Mouse (Mus musculus) thymus, postnatal 10 days (tissue): ENCODE measurements around the gene Glis1.
A peak's percentile ranks its signal among the peaks of the same experiment; 100 is the strongest.

Experiments
- DNase-seq, 2 experiments: peaks; one replicate each; pipeline ENCODE4 v3.0.0; 2021; ENCODE audit warnings: low spot score in 2 of 2

Gene Glis1

DNA sequence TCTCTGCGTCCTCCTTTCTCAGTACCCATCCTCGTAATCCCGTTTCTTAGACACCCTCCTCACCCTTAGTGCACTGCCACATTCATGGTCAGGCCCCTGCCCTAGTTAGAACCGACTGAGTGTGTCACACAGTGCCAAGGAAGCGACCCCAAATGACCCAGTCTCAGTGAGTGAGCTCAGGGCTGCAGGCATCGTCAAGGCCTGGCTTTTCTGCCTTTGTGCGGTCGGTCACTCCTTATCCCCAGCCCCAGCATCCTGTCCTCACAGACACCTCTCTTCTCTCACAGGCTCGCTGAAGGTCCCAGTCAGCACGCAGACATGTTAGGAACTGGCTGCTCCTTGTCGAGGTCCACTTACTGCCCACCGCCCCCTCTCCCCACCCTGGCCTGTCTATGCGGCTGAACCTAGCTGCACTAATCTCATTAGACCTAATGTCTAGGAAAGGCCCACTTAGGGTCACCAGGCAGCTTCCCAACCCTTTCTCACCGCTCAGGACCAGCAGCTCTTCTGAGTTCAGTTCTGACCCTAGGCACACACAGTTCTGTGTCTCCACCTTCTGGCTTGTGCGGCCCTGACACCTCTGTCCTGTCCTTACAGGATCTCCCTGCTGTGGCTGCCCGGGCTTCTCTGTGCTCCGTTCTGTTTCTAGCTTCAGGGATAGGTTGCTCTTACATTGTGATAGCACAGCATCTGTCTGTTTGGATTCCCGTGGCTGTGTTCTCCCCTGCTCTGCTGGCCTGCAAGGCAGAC, 18.1 kb downstream of the Glis1 start:
- no peak for DNase-seq

GRCm38 (mm10) chr4:107453141-107453984, 19.0 kb downstream of the Glis1 start:
- DNase-seq: peak; percentile 91 to 98

- DNase-seq: no peak
These were observed 23.2 kb downstream of the Glis1 start for GRCm38 (mm10) chr4:107457602-107458001.

DNA sequence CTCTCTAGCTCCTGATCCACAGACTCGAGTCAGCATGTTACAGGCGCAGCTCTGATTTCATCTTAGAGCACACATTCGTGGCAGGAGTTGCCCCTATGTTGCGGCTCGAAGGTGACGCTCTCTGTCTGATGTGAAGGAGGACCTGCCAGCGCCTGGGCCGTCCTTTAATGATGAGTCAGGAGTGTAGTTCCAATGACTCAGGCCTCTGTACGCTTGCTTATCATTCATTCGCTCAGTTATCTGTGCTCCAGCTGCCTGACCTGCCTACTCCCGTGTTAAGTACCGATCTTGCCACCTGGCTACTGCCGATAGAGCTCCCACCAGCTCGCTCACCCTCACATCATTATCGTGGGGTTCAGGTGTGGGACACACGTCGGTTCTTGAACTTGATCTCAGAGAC, 24.5 kb downstream of the Glis1 start:
- DNase-seq: no peak

DNA sequence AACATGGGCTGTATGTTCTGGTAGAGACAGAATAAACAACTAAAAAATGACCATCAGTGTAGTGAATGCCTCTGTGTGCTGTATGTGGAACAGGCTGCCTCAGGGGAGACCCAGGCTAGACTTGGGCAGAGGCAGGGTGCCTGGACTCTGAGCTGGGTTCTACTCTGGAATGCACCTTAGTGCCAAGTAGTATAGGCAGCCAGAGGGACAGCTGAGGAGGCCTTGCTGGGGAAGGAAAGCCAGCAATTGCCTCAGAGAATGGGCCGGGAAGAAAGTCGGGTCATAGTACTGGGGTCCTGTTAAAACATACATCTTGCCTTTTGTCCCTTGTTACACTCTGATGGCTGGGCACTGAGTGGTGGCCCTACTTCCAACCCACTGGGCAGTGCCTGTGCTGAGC, 25.1 kb downstream of the Glis1 start:
- no peak for DNase-seq

GRCm38 (mm10) chr4:107460468-107460867, 26.1 kb downstream of the Glis1 start:
- DNase-seq: no peak

DNA sequence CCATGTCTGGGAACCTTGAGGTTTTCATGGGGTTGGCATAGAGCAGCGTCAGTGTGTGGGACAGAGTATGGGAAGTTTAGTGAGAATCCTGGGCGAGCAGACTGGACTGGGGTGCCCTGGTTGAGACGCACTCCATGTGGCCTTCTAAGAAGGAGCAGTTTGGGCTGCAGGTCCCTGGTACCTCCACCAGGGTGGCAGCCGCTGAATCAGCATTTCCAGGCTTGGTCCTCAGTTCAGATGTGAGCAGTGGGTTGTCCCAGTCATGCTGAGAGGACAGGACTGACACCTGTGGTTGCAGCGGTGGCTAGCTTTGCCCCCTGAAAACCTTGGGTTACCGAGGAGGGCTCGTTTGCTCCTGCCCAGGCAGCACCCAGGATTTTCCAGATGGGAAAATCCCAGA, 33.4 kb downstream of the Glis1 start:
- no peak for DNase-seq

- no peak for DNase-seq
These were observed 33.9 kb downstream of the Glis1 start for GRCm38 (mm10) chr4:107468264-107468663.

DNA sequence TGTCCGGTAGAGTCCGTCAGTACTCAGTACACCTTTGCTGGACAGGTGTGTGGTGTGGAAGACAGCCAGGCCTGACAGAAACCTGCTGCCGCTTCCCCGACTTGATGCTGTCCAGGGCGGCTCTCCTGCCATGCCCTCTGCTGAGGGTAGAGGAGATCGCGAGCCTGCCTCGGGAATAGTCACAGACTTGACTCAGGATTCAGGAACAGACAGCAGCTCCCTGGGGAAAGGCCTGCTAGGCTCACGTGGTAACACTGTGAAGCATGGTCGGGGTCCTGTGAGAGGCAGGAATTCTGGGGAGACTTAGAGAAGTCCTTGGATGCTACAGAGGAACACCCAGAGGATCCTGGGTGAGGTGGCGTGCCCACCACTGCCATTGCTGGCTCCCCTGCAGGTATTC, 34.4 kb downstream of the Glis1 start:
- no peak for DNase-seq

DNA sequence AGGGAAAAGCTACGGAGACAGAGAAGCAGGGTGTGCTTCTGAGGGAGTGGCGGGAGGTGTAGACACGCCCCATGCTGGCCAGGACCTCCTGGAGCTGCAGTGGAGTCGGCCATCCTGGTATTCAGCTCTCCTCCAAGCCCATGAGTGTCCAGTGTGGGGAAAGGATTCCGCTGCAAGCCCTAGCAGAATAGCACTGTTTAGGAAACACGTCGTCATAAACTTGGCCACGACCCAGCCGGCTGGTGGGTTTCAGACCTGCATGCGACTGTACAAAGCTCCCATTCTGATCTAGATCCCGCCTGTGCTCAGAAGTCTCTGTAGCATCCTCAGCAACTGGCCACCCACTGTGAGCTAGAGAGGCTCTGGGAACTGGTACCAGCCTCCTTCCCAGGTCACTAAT, 41.9 kb downstream of the Glis1 start:
- DNase-seq: no peak

DNA sequence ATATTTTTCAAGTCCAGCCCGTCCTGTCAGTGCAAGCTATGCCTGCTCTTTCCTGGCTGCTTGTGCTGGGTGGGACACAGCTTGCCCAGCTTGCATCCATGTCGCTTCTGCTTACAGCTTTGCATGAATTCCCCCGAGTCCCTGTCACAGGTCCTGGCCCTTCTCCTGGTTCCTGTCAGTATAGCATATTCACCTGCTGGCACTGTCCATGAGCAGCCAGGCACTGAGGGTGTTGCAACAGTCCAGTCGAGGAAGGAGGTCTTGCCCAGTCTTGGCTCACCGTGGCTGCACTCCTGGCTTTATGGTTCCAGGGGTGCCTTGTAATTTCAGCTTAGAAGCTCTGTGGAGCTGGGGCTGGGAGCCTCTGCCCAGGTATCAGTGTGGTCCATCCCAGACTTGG, 44.6 kb downstream of the Glis1 start:
- DNase-seq: no peak

DNA sequence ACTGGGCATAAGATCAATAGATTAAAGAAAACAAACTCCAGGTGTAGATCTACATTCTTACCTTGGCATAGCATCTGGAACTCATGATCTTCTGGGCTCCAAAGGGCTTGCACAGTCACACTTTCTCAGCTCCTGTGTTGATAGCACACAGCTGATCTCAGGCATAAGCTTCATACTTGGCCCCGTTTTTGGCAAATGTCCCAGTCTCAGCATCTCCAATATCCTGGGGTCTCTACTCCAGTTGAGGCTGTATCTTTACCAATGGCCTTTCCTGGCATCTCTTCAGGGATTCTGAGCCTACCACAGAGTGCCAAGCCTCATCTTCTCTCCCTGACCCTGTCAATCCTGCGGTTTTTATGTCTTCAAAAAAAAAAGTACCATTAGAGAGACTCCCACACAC, 48.1 kb downstream of the Glis1 start:
- DNase-seq: no peak

DNA sequence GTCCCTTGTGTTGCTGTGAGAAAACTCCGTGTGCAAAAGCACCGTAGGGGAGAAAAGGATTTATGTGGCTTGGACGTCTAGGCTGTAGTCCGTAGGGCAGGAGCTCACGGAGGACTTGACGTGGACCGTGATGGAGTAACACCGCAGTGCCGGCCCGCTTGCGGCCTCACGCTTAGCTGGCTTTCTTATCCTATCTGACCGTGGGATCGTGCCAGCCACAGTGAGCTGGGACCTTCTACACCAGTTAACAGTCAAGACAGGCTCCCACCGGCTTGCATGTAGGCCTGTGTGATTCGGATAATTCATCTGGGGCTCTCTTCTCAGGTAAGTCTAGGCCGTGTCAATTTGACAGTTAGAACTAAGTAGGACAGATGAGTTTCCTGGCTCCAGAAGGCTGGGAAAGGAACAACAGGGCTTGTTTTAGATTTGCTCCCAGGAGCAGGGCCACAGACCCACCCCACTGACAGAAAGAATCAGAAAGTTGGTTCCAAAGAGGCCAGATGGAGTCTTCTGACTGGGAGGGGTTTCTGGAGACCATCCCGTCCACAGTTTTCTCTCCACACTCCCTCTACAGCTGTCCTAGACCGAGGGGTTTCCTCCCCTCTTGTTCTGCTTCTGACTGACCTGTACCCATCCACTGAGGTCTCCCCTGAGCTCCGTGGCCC, 49.3 kb downstream of the Glis1 start:
- DNase-seq: no peak

DNA sequence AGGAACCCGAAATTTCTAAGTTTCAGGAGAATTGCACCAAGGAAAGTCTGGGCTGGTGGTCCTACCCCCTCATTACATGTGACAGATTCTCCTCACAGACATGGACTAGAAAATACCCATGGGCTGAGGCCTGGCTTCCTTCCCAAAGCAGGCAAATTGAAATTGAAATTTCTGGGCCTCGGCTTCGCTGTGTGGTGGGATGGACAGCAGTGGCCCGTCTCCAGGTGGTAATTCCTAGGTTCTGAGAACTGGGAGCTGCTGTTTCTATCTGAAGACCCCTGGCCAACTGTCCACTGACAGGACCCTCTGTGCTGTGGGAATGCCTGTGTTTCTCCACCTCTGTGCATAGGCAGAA, 49.8 kb downstream of the Glis1 start:
- no peak for DNase-seq

- DNase-seq: peak in 1 of 2 experiments; percentile 8
These were observed 51.5 kb downstream of the Glis1 start for GRCm38 (mm10) chr4:107485903-107486302.

DNA sequence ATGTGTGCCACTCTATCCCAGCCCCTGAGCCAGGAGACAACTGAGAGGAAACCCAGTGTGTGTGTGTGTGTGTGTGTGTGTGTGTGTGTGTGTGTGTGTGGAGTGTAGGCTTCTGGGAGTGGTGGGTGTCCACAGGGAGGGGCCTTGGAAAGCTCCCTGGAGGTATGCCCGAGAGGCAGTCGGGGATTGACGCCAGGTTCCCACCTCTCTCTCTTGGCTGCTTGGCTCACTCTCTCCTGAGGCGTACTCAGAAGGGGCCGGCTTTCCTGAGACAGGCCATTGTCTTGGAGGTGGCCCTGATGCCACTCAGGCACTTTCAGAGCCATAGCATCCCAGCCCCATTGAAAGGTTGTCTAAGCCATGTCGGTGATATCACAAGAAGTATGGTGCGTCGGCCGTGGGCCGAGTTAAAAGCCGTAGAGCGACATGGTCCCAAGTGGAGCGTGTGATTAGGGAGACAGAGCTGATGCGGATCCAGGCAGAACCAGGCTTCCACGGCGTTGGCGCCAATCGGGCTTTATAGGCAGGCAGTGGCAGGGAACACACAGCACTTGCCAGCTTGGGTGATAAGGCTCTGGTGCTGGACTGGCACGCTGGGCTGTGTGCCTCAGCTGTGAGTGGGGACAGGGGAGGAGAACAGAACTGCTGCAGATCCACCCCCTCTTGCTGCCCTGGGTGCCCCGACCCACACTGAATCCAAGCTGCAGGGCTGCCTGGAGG, 54.9 kb downstream of the Glis1 start:
- DNase-seq: no peak

DNA sequence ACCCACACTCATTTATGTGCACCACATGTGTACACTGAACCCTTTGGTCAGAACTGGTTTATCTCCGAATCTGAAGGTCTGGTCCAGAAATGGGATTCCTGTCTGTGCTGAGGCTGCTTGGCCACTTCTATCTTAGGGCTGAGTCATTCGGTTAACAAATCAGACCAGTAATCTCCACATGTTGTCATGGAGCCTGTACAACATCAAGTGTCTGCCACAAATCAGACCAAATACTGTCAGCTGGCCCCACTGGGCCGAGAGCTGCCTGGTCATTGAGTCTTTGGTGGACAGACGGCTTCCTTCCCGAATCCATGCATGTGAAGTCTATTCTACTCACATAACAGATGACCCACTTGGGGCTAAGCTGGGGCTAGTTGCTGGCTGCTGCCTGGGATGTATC, 58.6 kb downstream of the Glis1 start:
- no peak for DNase-seq

- no peak for DNase-seq
These were observed 61.5 kb downstream of the Glis1 start for GRCm38 (mm10) chr4:107495751-107496430.

- DNase-seq: no peak
These were observed 63.1 kb downstream of the Glis1 start for GRCm38 (mm10) chr4:107497430-107497935.

- no peak for DNase-seq
These were observed 68.2 kb downstream of the Glis1 start for GRCm38 (mm10) chr4:107502601-107503051.

GRCm38 (mm10) chr4:107514981-107515380, 80.6 kb downstream of the Glis1 start:
- DNase-seq: no peak
